Mouse (Mus musculus) hindlimb bud, embryonic 11.5 days (tissue): Measurements from ENCODE around the gene A130010J15Rik.

ENCODE experiments used
- DNase-seq: peaks from one replicate; pipeline ENCODE4 v3.0.0-alpha.2; 2012; ENCODE audit warnings: low read depth, low spot score; ENCODE audit errors: extremely low spot score

Gene A130010J15Rik

GRCm38 (mm10) chr1:193153561-193153960 is 14.3 kb upstream of the A130010J15Rik start:
- DNase-seq: no peak

- DNase-seq: no peak
Observed at GRCm38 (mm10) chr1:193156316-193157110, 11.3 kb upstream of the A130010J15Rik start.

- DNase-seq: no peak
Observed at GRCm38 (mm10) chr1:193157111-193157492, 10.7 kb upstream of the A130010J15Rik start.

GRCm38 (mm10) chr1:193159163-193159562 is 8.7 kb upstream of the A130010J15Rik start:
- no peak for DNase-seq

- DNase-seq: no peak
Observed at GRCm38 (mm10) chr1:193159613-193160012, 8.2 kb upstream of the A130010J15Rik start.

- DNase-seq: no peak
Observed at GRCm38 (mm10) chr1:193160317-193161032, 7.4 kb upstream of the A130010J15Rik start.

- DNase-seq: no peak
Observed at GRCm38 (mm10) chr1:193169228-193169627, 1.4 kb downstream of the A130010J15Rik start.

- no peak for DNase-seq
Observed at GRCm38 (mm10) chr1:193169856-193170255, 2.0 kb downstream of the A130010J15Rik start.

- DNase-seq: peak; percentile 99
Observed at GRCm38 (mm10) chr1:193172991-193173809, 5.4 kb downstream of the A130010J15Rik start.

- DNase-seq: no peak
Observed at GRCm38 (mm10) chr1:193173810-193174129, 5.9 kb downstream of the A130010J15Rik start.

- DNase-seq: no peak
Observed at GRCm38 (mm10) chr1:193174143-193174733, 6.4 kb downstream of the A130010J15Rik start.

- no peak for DNase-seq
Observed at GRCm38 (mm10) chr1:193181104-193181503, 13.3 kb downstream of the A130010J15Rik start.

- DNase-seq: no peak
Observed at GRCm38 (mm10) chr1:193188257-193188656, 20.4 kb downstream of the A130010J15Rik start.

- DNase-seq: no peak
Observed at GRCm38 (mm10) chr1:193189151-193189621, 21.3 kb downstream of the A130010J15Rik start.

- no peak for DNase-seq
Observed at GRCm38 (mm10) chr1:193189771-193190170, 21.9 kb downstream of the A130010J15Rik start.

- no peak for DNase-seq
Observed at GRCm38 (mm10) chr1:193191675-193192283, 23.9 kb downstream of the A130010J15Rik start.

- DNase-seq: no peak
Observed at GRCm38 (mm10) chr1:193194416-193195140, 26.7 kb downstream of the A130010J15Rik start.

- no peak for DNase-seq
Observed at GRCm38 (mm10) chr1:193195169-193195810, 27.4 kb downstream of the A130010J15Rik start.

GRCm38 (mm10) chr1:193197494-193198205 is 29.8 kb downstream of the A130010J15Rik start:
- no peak for DNase-seq
